Mouse (Mus musculus): ENCODE measurements around the gene Fam169b. TPM values are rescaled to one million over a fixed set of nuclear protein-coding genes. Genes with fewer than 3 reads are reported as not detected.
"Not testable (repeated sequence)": the region's sequence is repeated elsewhere in the genome, so short reads cannot be mapped to it uniquely, and the experiment has no call there.

The Fam169b gene
- polyA plus RNA-seq, 1 experiment from 2014 or later: 1.1 TPM

DNA sequence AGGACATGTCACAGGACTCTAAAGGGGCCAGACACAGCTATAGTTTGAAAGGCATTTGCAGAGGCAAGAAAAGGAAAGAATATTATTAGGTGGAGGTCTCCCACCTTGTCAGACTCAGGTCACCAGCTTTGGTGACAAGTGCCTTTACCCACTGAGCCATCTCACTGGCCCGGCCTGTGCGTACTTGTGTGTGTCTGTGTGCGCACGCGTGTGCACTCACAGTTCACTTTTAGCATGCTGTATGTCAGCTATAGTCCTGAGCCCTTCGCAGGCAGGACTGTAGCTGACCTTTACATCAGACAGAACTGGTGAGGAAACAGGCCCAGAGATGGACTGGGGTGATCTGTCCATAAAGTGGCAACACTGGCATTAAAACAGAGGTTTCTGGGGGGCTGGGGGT, 4.7 kb downstream of the Fam169b start:
- WGBS: 93% methylated on average over 6 of the region's 6 CpGs
- Histone ChIP-seq H3K4me2 (no peak overlapping the region), H3K36me3 (no peaks in the 10 kb centered on the region), H3K27me3 (peaks cover 8% of the 10 kb centered on the region; the same call in 1 of the 2 replicates), H3K4me3 (replicated peaks) (no peak overlapping the region), H3K9ac (no peak overlapping the region), H3K27ac (no peak overlapping the region), H3K4me1 (peaks cover 30% of the 10 kb centered on the region), H3K9me3 (replicated peaks) (no peaks in the 10 kb centered on the region)
- ATAC-seq (replicated peaks; ENCODE audit: low FRiP score): no peak

DNA sequence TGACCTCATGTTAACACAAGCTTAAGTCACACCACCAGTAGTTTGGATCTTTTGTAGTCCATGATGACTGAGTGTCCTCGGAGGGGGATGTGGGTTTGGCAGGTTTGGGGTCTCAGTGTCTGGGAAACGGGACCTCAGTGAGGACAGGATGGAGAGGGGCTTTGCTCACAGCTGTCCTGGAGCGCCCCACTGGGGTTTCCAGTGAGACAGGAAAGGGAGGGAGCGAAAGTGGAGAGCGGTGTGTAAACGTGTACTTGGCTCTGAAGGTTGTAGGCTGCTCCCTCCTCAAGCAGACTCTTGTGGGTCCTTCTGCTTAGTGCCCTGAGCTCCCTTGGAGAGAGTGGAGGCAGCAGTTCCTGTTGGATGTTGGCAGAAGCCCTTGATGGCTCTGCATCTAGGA, 5.3 kb downstream of the Fam169b start:
- ATAC-seq (replicated peaks; ENCODE audit: low FRiP score): no peak
- WGBS: 62% methylated on average over 6 of the region's 6 CpGs
- H3K9me3 ChIP-seq (replicated peaks): no peaks in the 10 kb centered on the region
- no peak overlapping the region for H3K9ac ChIP-seq
- no peak overlapping the region for H3K4me3 ChIP-seq (replicated peaks)
- no peaks in the 10 kb centered on the region for H3K36me3 ChIP-seq
- peaks cover 30% of the 10 kb centered on the region for H3K4me1 ChIP-seq
- H3K4me2 ChIP-seq: no peak overlapping the region
- no peak overlapping the region for H3K27ac ChIP-seq
- H3K27me3 ChIP-seq: peaks cover 3% of the 10 kb centered on the region; the same call in 1 of the 2 replicates

DNA sequence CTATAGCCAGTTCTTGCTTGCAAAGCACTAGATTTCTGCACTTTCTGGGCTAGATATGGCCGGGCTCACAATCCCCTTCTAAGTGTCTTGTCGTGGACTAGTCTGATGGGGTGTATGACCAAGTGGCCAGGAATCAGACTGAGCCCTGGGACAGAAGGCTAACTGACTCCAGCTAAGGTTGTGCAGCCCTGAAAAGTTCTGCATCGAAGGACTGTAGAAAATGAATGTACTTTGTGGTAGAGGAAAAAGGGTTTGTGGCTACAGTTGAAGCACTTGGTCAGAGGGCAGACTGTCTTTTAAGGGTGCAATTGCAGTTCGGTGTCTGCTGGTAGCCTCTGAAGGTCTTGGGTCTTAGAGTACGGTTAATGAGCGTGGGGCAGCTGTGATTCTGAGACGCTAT, 5.8 kb downstream of the Fam169b start:
- Histone ChIP-seq H3K9ac (no peak overlapping the region), H3K9me3 (replicated peaks) (no peaks in the 10 kb centered on the region), H3K27me3 (0 out of 2 replicates have a peak, but pooled peaks cover 3% of the 10 kb centered on the region), H3K4me3 (replicated peaks) (no peak overlapping the region), H3K4me2 (no peak overlapping the region), H3K27ac (no peak overlapping the region), H3K36me3 (no peaks in the 10 kb centered on the region), H3K4me1 (peaks cover 30% of the 10 kb centered on the region)
- 90% methylated on average over 7 of the region's 7 CpGs for WGBS
- ATAC-seq (replicated peaks; ENCODE audit: low FRiP score): no peak

DNA sequence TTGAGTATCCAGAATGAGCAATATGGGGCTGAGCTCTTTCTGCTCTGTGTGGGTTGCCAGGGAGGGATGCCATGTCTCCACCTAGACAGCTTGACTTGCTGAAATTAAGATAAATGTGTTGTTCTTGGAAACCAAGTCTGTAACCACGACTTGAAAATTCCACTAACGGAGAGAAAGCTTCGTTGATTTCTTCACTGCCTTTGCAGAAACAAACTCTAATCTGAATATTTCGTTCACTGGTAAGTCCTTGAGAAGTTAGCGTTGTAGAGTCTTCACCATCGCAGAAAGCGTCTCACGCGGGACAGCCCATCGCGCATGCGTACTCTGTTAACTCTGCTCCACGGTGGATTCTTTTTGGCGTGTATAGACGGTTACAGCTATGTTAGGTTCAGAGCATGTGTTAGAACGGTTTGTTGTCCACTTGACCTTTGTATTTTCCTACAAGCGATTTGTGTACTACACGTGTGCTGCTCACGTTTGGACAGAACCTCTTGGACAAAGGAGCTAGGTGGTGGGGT, 6.8 kb downstream of the Fam169b start:
- Histone ChIP-seq H3K4me2 (no peak overlapping the region), H3K4me1 (peaks cover 33% of the 10 kb centered on the region), H3K27me3 (no peaks in the 10 kb centered on the region), H3K36me3 (no peaks in the 10 kb centered on the region), H3K4me3 (replicated peaks) (no peak overlapping the region), H3K9me3 (replicated peaks) (no peaks in the 10 kb centered on the region), H3K9ac (no peak overlapping the region), H3K27ac (no peak overlapping the region)
- ATAC-seq (replicated peaks; ENCODE audit: low FRiP score): no peak
- 85% methylated on average over 19 of the region's 19 CpGs for WGBS

DNA sequence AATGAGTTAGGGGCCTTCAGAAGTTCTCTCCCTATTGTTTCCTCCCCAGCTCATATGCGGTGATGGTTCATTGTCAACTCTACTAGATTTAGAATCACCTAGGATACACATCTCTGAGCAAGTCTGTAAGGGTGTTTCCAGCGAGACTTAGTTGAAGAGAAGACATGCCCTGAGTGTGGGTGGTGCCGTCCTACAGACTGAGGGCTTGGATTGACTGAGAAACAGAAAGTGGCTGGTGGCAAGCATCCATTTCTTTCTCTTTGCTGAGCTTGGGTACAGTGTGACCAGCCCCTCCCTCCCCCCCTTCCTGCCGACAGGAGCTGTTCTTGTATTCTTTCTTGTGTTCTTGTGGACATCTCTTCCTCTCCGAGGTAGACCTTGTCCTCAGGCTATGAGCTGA, 7.7 kb downstream of the Fam169b start:
- Histone ChIP-seq H3K27ac (no peak overlapping the region), H3K4me3 (replicated peaks) (no peak overlapping the region), H3K27me3 (no peaks in the 10 kb centered on the region), H3K4me1 (peaks cover 33% of the 10 kb centered on the region), H3K9ac (no peak overlapping the region), H3K36me3 (no peaks in the 10 kb centered on the region), H3K4me2 (no peak overlapping the region), H3K9me3 (replicated peaks) (no peaks in the 10 kb centered on the region)
- 68% methylated on average over 5 of the region's 5 CpGs for WGBS
- ATAC-seq (replicated peaks; ENCODE audit: low FRiP score): no peak

DNA sequence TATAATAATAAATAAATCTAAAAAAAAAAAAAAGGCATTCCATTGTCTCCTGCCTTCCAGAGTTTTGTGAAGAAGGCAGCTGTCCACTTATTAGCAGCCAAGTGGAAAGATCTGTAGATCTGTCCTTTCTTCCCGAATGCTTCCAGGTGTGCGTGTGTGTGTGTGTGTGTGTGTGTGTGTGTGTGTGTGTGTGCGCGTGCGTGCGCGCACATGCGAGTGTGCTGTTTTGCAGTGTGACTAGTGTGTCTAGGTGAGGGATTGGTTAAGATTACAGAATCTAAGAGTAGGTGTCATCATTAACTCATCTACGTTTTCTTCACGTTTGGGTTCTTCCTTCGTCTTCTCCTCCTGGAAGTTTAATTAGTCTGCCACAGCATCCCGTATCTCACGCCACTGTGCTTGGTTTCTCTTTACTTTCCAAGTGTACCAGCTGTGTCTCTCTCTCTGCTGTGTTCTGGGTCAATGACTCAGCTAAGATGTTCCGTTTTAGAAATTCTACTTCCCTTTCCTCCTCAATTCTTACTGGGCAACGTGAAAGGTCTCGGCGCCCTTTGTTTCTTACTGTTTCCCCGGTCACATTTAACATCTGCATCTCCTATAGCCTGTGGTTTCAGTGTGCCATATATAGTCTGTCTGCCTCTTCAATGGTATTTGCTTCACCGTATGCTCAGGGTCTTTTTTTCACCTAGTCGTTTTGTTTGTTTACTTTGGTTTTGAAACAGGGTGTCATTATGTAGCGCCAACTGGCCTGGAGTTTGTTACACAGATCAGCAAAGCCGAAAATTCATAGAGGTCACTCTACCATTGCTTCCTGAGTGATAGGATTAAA, 8.9 kb downstream of the Fam169b start:
- Histone ChIP-seq H3K4me1 (peaks cover 22% of the 10 kb centered on the region), H3K9me3 (replicated peaks) (no peaks in the 10 kb centered on the region), H3K4me3 (replicated peaks) (no peak overlapping the region), H3K36me3 (no peaks in the 10 kb centered on the region), H3K4me2 (no peak overlapping the region), H3K9ac (no peak overlapping the region), H3K27ac (no peak overlapping the region), H3K27me3 (no peaks in the 10 kb centered on the region)
- no peak for ATAC-seq (replicated peaks; ENCODE audit: low FRiP score)
- 71% methylated on average over 22 of the region's 22 CpGs for WGBS

DNA sequence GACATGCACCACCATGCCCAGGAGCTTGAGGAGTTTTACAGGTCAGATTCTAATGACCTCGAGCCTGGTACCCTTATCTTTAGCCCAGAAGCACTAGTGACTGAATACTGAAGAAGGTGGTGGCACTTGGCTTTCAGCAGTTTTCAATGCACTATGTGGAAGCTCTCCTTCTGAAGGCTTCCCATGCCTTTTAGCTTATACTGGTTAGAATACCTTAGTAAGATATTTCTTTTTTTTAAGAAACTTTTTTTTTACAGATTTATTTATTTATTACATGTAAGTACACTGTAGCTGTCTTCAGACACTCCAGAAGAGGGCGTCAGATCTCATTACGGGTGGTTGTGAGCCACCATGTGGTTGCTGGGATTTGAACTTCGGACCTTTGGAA, 9.5 kb downstream of the Fam169b start:
- peaks cover 17% of the 10 kb centered on the region for H3K4me1 ChIP-seq
- ATAC-seq (replicated peaks; ENCODE audit: low FRiP score); H3K4me2 ChIP-seq; H3K36me3 ChIP-seq; H3K4me3 ChIP-seq (replicated peaks); H3K27me3 ChIP-seq; H3K9ac ChIP-seq; H3K27ac ChIP-seq; H3K9me3 ChIP-seq (replicated peaks): not testable (repeated sequence)
- 86% methylated on average over 4 of the region's 4 CpGs for WGBS

DNA sequence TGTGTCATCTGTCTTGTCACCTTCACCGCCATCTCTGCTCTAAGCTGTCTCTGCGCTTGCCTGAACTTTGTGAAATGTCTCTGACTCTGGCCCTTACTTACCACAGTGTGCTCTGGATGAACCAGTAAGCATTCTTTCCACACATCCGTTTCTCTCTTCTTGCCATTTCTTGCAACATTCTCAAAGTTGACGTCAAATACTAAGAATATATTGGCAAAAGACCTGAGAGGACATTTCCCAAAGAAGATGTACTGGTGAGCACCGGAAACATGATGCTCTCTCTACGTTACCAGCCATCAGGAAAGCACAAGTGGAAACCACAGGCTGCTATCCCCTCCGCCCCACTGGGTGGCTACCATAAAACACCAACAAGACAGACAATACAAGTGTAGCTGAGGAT, 10.1 kb downstream of the Fam169b start:
- no peak overlapping the region for H3K9ac ChIP-seq
- no peak for ATAC-seq (replicated peaks; ENCODE audit: low FRiP score)
- 80% methylated on average over 7 of the region's 7 CpGs for WGBS

DNA sequence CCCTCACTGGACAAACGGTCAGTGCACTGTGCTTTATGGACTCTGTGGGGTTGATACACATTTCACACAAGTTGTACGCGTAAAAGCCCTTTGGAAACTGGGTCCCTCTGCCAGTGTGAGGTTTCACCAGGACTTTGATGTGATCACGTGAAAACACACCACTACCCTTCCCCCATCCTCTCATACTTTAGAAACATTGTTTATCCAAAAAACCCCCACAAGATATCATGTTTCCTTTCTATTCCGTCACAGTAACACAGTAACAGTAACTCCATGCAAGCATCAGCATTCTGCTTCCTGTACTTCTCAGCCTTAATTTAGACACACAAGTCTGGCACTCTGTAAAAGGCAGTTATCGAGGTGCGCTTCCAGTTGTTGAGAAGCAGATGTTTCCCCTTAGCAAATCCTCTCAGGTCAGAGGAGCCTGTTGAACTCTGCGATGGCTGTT, 12.2 kb downstream of the Fam169b start:
- H3K36me3 ChIP-seq: no peaks in the 10 kb centered on the region
- H3K9ac ChIP-seq: no peak overlapping the region
- H3K4me3 ChIP-seq (replicated peaks): no peak overlapping the region
- H3K27me3 ChIP-seq: no peaks in the 10 kb centered on the region
- H3K4me2 ChIP-seq: no peak overlapping the region
- WGBS: 29% methylated on average over 8 of the region's 8 CpGs
- ATAC-seq (replicated peaks; ENCODE audit: low FRiP score): peak; percentile 36; the same call in 1 of the 2 replicates
- no peaks in the 10 kb centered on the region for H3K9me3 ChIP-seq (replicated peaks)
- peaks cover 17% of the 10 kb centered on the region for H3K4me1 ChIP-seq
- H3K27ac ChIP-seq: peak overlapping the region; percentile 59; the same call in 1 of the 2 replicates

More for the DNA sequence above, 10.1 kb downstream of the Fam169b start:
- Histone ChIP-seq H3K36me3 (no peaks in the 10 kb centered on the region), H3K27me3 (no peaks in the 10 kb centered on the region), H3K4me2 (no peak overlapping the region), H3K4me3 (replicated peaks) (no peak overlapping the region), H3K27ac (no peak overlapping the region), H3K9me3 (replicated peaks) (no peaks in the 10 kb centered on the region), H3K4me1 (peaks cover 17% of the 10 kb centered on the region)

DNA sequence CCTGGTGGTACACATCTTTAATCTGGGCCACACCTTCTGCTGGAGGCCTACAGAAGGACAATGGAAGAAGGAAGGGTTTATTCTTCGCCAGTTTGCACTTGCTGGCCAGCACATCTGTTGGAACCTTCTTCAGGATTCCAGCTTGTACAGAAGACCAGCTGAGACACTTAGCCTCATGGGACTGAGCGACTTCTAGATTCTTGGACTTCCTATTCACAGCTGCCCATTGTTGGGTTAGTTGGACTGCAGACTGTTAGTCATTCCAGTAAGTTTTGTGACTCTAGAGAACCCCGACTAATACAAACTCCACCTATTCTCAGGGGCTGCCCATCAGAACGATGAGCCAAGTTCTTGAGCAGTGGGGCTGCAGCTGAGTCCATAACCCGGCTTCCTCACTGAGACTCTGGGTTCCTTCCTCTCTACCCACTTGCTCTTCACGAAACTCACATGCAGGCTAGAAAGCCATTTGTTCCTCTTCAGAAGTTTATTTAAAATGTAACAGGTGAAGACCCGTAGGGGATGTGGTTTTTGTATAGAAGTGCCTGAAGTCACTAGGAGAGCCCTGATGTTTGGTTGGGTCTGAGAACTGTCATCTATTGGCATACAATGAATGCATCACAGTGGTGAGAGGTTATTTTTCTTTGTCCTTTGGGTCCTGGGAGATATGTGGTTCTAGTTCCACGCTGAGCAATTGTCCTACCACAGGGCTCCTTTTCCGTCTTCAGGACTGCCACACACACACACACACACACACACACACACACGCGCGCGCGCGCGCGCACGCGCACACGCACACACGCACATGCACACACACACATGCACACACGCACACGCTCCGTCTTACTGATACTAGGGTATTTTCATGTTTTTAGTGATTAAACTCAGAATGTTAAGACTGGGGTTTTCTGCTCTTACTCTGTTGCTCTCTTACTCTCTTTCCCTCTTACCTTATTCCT, 13.2 kb downstream of the Fam169b start:
- H3K4me1 ChIP-seq: peaks cover 17% of the 10 kb centered on the region
- H3K4me3 ChIP-seq (replicated peaks): no peak overlapping the region
- no peaks in the 10 kb centered on the region for H3K9me3 ChIP-seq (replicated peaks)
- ATAC-seq (replicated peaks; ENCODE audit: low FRiP score): no peak
- no peaks in the 10 kb centered on the region for H3K36me3 ChIP-seq
- peak overlapping the region; percentile 59; the same call in 1 of the 2 replicates for H3K27ac ChIP-seq
- 95% methylated on average over 24 of the region's 24 CpGs for WGBS
- no peaks in the 10 kb centered on the region for H3K27me3 ChIP-seq
- no peak overlapping the region for H3K9ac ChIP-seq
- H3K4me2 ChIP-seq: no peak overlapping the region

DNA sequence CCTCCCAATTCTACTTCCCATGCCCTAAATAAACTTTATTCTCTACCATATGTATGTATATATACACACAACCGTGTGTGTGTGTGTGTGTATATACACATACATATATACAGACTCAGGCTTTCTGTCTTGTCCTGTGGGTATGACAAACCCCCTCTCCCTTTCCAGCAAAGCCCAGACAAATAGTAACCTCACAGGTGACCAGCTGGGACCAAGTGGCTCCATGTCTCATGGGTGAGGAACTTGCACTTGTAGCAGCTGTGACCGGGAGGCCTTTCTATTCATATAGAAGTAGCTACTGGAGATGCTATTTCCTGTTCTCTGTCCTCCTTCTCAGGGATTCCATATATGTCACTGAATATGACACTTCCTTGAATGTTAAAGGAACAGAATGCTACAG, 13.9 kb downstream of the Fam169b start:
- no peaks in the 10 kb centered on the region for H3K27me3 ChIP-seq
- H3K9me3 ChIP-seq (replicated peaks): no peaks in the 10 kb centered on the region
- H3K27ac ChIP-seq: no peak overlapping the region
- no peak for ATAC-seq (replicated peaks; ENCODE audit: low FRiP score)
- H3K4me3 ChIP-seq (replicated peaks): no peak overlapping the region
- peaks cover 15% of the 10 kb centered on the region for H3K4me1 ChIP-seq
- no peak overlapping the region for H3K9ac ChIP-seq
- no peaks in the 10 kb centered on the region for H3K36me3 ChIP-seq
- 75% methylated on average over 2 of the region's 2 CpGs for WGBS
- H3K4me2 ChIP-seq: no peak overlapping the region

DNA sequence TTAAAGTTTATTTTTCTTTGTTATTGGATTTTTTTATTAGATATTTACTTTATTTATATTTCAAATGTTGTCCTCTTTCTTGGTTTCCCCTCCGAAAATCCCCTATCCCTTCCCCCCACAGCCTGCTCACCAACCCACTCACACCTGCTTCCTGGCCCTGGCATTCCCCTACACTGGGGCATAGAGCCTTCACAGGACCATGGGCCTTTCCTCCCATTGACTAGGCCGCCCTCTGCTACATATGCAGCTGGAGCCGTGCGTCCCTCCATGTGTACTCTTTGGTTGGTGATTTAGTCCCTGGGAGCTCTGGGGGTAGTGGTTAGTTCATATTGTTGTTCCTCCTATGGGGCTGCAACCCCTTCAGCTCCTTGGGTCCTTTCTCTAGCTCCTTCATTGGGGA, 14.4 kb downstream of the Fam169b start:
- not testable (repeated sequence) for H3K9ac ChIP-seq; H3K27me3 ChIP-seq; H3K36me3 ChIP-seq; H3K27ac ChIP-seq; H3K9me3 ChIP-seq (replicated peaks); H3K4me2 ChIP-seq; ATAC-seq (replicated peaks; ENCODE audit: low FRiP score); H3K4me3 ChIP-seq (replicated peaks)
- peaks cover 11% of the 10 kb centered on the region for H3K4me1 ChIP-seq
- WGBS: 90% methylated on average over 4 of the region's 4 CpGs

Data from kidney, embryonic 15.5 days (tissue).